Mouse (Mus musculus): Measurements from ENCODE around the gene Kcne2. TPM values are rescaled to one million over a fixed set of nuclear protein-coding genes. Genes with fewer than 3 reads are reported as not detected.

The Kcne2 gene
- polyA plus RNA-seq, 1 experiment from 2014 or later = 0.47 TPM

GRCm38 (mm10) chr16:92345177-92345576 is 53.0 kb downstream of the Kcne2 start:
- H3K36me3 ChIP-seq (replicated peaks) = no peaks in the 10 kb centered on the region
- 60% methylated on average over 11 of the region's 11 CpGs for WGBS
- 0 out of 2 replicates have a peak overlapping the region, but pooled peaks have one; percentile 24 for H3K27ac ChIP-seq (replicated peaks)

GRCm38 (mm10) chr16:92346297-92346916 is 54.2 kb downstream of the Kcne2 start:
- 64% methylated on average over 13 of the region's 13 CpGs for WGBS
- peak; percentile 45 for DNase-seq (ENCODE audit: low spot score)

More at GRCm38 (mm10) chr16:92345177-92345576, 53.0 kb downstream of the Kcne2 start:
- Histone ChIP-seq H3K9me3 (no peaks in the 10 kb centered on the region), H3K4me1 (peaks cover 24% of the 10 kb centered on the region), H3K4me3 (no peak overlapping the region), H3K27me3 (replicated peaks; ENCODE audit: low read depth, poor library complexity, severe bottlenecking) (no peaks in the 10 kb centered on the region)
- no peak for DNase-seq (ENCODE audit: low spot score)

More at GRCm38 (mm10) chr16:92346297-92346916, 54.2 kb downstream of the Kcne2 start:
- Histone ChIP-seq H3K27me3 (replicated peaks; ENCODE audit: low read depth, poor library complexity, severe bottlenecking) (no peaks in the 10 kb centered on the region), H3K27ac (replicated peaks) (peak overlapping the region; percentile 40; the same call in 1 of the 2 replicates), H3K36me3 (replicated peaks) (no peaks in the 10 kb centered on the region), H3K4me3 (no peak overlapping the region), H3K9me3 (no peaks in the 10 kb centered on the region), H3K4me1 (peaks cover 11% of the 10 kb centered on the region)

Other genes with a start within 250 kb of the Kcne2 start
- 127 and 129 TPM in 2 replicates for gene Mrps6, start 234.1 kb upstream of the Kcne2 start, polyA plus RNA-seq (2016; fragmentation: Nextera tagmentation; extraction: Ambion mirVana)
- 0.28 TPM in 1 of 2 replicates, not detected in the other for gene Gm49711, start 234.1 kb upstream of the Kcne2 start, polyA plus RNA-seq (2016; fragmentation: Nextera tagmentation; extraction: Ambion mirVana)
- gene Slc5a3, start 234.1 kb upstream of the Kcne2 start, polyA plus RNA-seq (2016; fragmentation: Nextera tagmentation; extraction: Ambion mirVana) = 11.6 and 12.7 TPM in 2 replicates
- gene Smim11, start 8.9 kb downstream of the Kcne2 start, polyA plus RNA-seq (2016; fragmentation: Nextera tagmentation; extraction: Ambion mirVana) = 122 and 125 TPM in 2 replicates
- not detected in 2 replicates for gene Fam243, start 29.1 kb downstream of the Kcne2 start, polyA plus RNA-seq (2016; fragmentation: Nextera tagmentation; extraction: Ambion mirVana)
- gene Kcne1, start 67.1 kb downstream of the Kcne2 start, polyA plus RNA-seq (2016; fragmentation: Nextera tagmentation; extraction: Ambion mirVana) = 0.29 and 1.1 TPM in 2 replicates
- gene Rcan1, start 178.5 kb downstream of the Kcne2 start, polyA plus RNA-seq (2016; fragmentation: Nextera tagmentation; extraction: Ambion mirVana) = 32.8 and 38.2 TPM in 2 replicates
- gene Clic6, start 193.3 kb downstream of the Kcne2 start, polyA plus RNA-seq (2016; fragmentation: Nextera tagmentation; extraction: Ambion mirVana) = 5.0 and 5.6 TPM in 2 replicates

All from embryonic facial prominence, embryonic 10.5 days (tissue).